26 mouse cellular contexts compared by ENCODE assay signal in the genomic region with DNA sequence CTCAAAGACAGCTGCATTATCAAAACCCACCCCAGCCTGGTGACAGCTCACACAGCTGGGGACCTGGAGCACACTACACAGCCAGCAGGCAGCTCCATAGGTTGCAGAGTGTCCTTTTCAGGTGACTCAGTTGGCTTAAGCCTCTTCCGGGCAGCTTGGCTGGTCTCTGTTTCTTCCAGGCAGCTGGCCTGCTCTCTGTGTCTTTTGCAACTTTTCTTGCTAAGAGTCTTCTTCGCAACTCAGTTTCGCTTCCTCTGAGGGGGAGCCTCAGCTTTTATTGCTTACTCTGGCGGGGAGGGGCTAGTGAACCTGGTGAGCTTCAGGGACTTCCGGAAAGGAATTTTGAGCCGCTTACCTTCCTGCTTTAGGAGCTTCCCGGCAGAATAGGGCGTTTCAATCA. TPM values are rescaled to one million over a fixed set of nuclear protein-coding genes. Genes with fewer than 3 reads are reported as not detected.
A peak's percentile ranks its signal among the peaks of the same experiment; 100 is the strongest.
DNase-seq lines count a peak whose midpoint lies in the region; ATAC-seq and TF ChIP-seq lines count a peak whose summit lies in the region.
"Had no signal": no experiment of that assay in that cellular context is flagged by ENCODE, and none has a peak within 500 bp of the region (broad histone marks: within the 10 kb centered on the region; RNA-seq: fewer than 3 reads in every experiment).

No protein-coding gene starts in this region.

- H3K36me3 ChIP-seq in liver, adult 2 months (ENCODE audit: control insufficient read depth, insufficient read depth, low read length): no peaks in the 10 kb centered on the region
- H3K36me3 ChIP-seq in kidney, adult 2 months (ENCODE audit: control insufficient read depth, insufficient read depth, low read length): no peaks in the 10 kb centered on the region
- H3K36me3 ChIP-seq: heart, embryonic 12.5 days; heart, embryonic 15.5 days had no signal

- H3K9ac ChIP-seq in liver, adult 2 months (ENCODE audit: low read depth, low read length): no peak overlapping the region
- H3K9ac ChIP-seq: forebrain, postnatal 0 days; heart, embryonic 12.5 days; heart, embryonic 15.5 days; hindbrain, embryonic 14.5 days had no signal

- H3K4me3 ChIP-seq in liver, adult 2 months (ENCODE audit: insufficient read depth, low read depth, low read length): no peak overlapping the region
- H3K4me3 ChIP-seq in kidney, adult 2 months (ENCODE audit: insufficient read depth, low read depth, low read length): no peak overlapping the region
- H3K4me3 ChIP-seq: gastrocnemius, adult 2 months; heart, embryonic 12.5 days; heart, embryonic 15.5 days had no signal

- H3K79me2 ChIP-seq in liver, adult 2 months (ENCODE audit: control insufficient read depth, insufficient read depth, low read length): no peaks in the 10 kb centered on the region

- ATAC-seq in common myeloid progenitor, adult 5-6 weeks (replicated peaks; ENCODE audit: low read depth, poor library complexity, severe bottlenecking): peak; percentile 47; the same call in 1 of the 2 replicates
- peak; percentile 68 for ATAC-seq in megakaryocyte progenitor cell, adult 5-6 weeks (replicated peaks; ENCODE audit: poor library complexity)
- ATAC-seq: activated CD4-positive, CD25-positive, alpha-beta regulatory T cell, adult 4 months; CD4-positive, CD25-positive, alpha-beta regulatory T cell, adult 4 months; forebrain, embryonic 14.5 days; forebrain, postnatal 0 days; hindbrain, postnatal 0 days had no signal

- DNase-seq in liver, adult 2 months (ENCODE audit: extremely low read depth, low read depth, low spot score): peak; percentile 1
- DNase-seq in liver: no peak
- peak; percentile 57 for DNase-seq in A20 (ENCODE audit: low read depth, low spot score)
- no peak for DNase-seq in cerebellum, adult 11 months
- no peak for DNase-seq in kidney, adult 2 months
- DNase-seq: adrenal gland, adult 8-10 months; adrenal gland, postnatal 25 days; cerebellum, adult 2 months; cerebellum, adult 9-11 months; cerebellum, postnatal 25 days; embryo, embryonic 11 days; forebrain, postnatal 0 days; gastrocnemius, adult 2 months; gastrocnemius, postnatal 14 days; heart, adult 18-20 months; heart, postnatal 14 days; heart, postnatal 4 days had no signal

- H3K27me3 ChIP-seq in liver, adult 2 months (ENCODE audit: control insufficient read depth, insufficient read depth, low read length): no peaks in the 10 kb centered on the region
- no peaks in the 10 kb centered on the region for H3K27me3 ChIP-seq in kidney, adult 2 months (replicated peaks; ENCODE audit: control insufficient read depth, insufficient read depth, low read length)
- H3K27me3 ChIP-seq: heart, embryonic 12.5 days; heart, embryonic 15.5 days had no signal

- TF ChIP-seq CTCF in liver, adult 2 months (IDR thresholded peaks at IDR 0.05; ENCODE audit: low read depth, low read length): no peak
- TF ChIP-seq CTCF in kidney, adult 2 months (conservative IDR thresholded peaks at IDR 0.05; ENCODE audit: insufficient read depth, insufficient read length, low read depth, low read length): no peak

- no peak for TF ChIP-seq POLR2A in liver, adult 2 months (IDR thresholded peaks at IDR 0.05; ENCODE audit: extremely low read depth, insufficient read depth, low read length)
- TF ChIP-seq POLR2A in kidney, adult 2 months (IDR thresholded peaks at IDR 0.05; ENCODE audit: low read depth, low read length): no peak

- no peaks in the 10 kb centered on the region for H3K4me1 ChIP-seq in liver, adult 2 months (ENCODE audit: control insufficient read depth, insufficient read depth, low read length)
- H3K4me1 ChIP-seq in kidney, adult 2 months (ENCODE audit: control insufficient read depth, insufficient read depth, low read length): no peaks in the 10 kb centered on the region
- H3K4me1 ChIP-seq: heart, embryonic 12.5 days; heart, embryonic 15.5 days had no signal

- no peak overlapping the region for H3K27ac ChIP-seq in liver, adult 2 months (replicated peaks; ENCODE audit: insufficient read depth, low read depth, low read length)
- no peak overlapping the region for H3K27ac ChIP-seq in kidney, adult 2 months (ENCODE audit: insufficient read depth, low read depth, low read length)
- H3K27ac ChIP-seq: gastrocnemius, adult 2 months; heart, embryonic 15.5 days; hindbrain, embryonic 14.5 days; hindbrain, postnatal 0 days had no signal

- 80% methylated on average over 8 of the region's 8 CpGs for WGBS in liver, adult 2 months
- WGBS in kidney, adult 2 months: 73% methylated on average over 8 of the region's 8 CpGs

RNA-seq across cellular contexts. Expression of gene Shb, which starts 13.6 kb away (rescaled TPM):
- 16.1 and 17.1 TPM in 2 replicates for total RNA-seq in liver, adult 2 months (2014; rRNA removed)
- 42.1 and 65.7 TPM in 2 replicates for polyA plus RNA-seq in liver, adult 2 months (2012; rRNA removed)
- 0.64 and 3.8 TPM in 2 replicates for total RNA-seq in common myeloid progenitor, adult 5-6 weeks (2017)
- total RNA-seq in megakaryocyte progenitor cell, adult 5-6 weeks (2015): 1.5 TPM in 2 replicates
- 2.0 and 2.8 TPM in 2 replicates for total RNA-seq in megakaryocyte progenitor cell, adult 5-6 weeks (2017)
- polyA plus RNA-seq in kidney, adult 2 months (2012; rRNA removed): 57.1 and 59.4 TPM in 2 replicates
- polyA plus RNA-seq: activated CD4-positive, CD25-positive, alpha-beta regulatory T cell, adult 4 months had no signal

Comparison
In these comparisons a context has a peak if more than half of its experiments do, and no peak if none do; other contexts are left out.
1. DNase-seq: peak in liver, adult 2 months (single experiment) and A20 (single experiment); none in liver (single experiment), cerebellum, adult 11 months (single experiment) and kidney, adult 2 months (single experiment).